Mouse (Mus musculus) G1E (cell line): Measurements from ENCODE around the gene Rhoj.

Experiments
- CTCF ChIP-seq: IDR thresholded peaks from 2 replicates; pipeline ENCODE4 v1.5.1; 2012; ENCODE audit warnings: low read depth, low read length, inconsistent platforms, mixed read lengths
- GATA1 ChIP-seq: IDR thresholded peaks from 2 replicates; pipeline ENCODE4 v1.6.1; 2012; ENCODE audit warnings: borderline replicate concordance, low read length, inconsistent platforms, mixed read lengths
- POLR2AphosphoS5 ChIP-seq: IDR thresholded peaks from 2 replicates; pipeline ENCODE4 v1.6.1; 2012; ENCODE audit warnings: low read depth, low read length, inconsistent platforms; ENCODE audit not compliant: insufficient replicate concordance
- TAL1 ChIP-seq: conservative IDR thresholded peaks from 2 replicates; pipeline ENCODE4 v1.6.1; 2012; ENCODE audit warnings: low read depth, low read length, inconsistent platforms, mixed read lengths

GRCm38 (mm10) chr12:75350750-75351149 lies 42.6 kb downstream of the Rhoj start:
- TF ChIP-seq CTCF, result no peak
- TF ChIP-seq TAL1, result no peak
- TF ChIP-seq GATA1, result no peak
- no peak for TF ChIP-seq POLR2AphosphoS5
